Mouse (Mus musculus): ENCODE data around the gene Crim1. TPM values are rescaled to one million over a fixed set of nuclear protein-coding genes. Genes with fewer than 3 reads are reported as not detected.

Gene Crim1
- polyA plus RNA-seq, 1 experiment = 3.2 TPM

- Histone ChIP-seq H3K4me1 (peaks cover 50% of the 10 kb centered on the region), H3K27me3 (replicated peaks) (no peaks in the 10 kb centered on the region), H3K9me3 (no peaks in the 10 kb centered on the region), H3K36me3 (replicated peaks; ENCODE audit: low read length) (peaks cover 35% of the 10 kb centered on the region), H3K4me3 (replicated peaks) (no peak overlapping the region)
- no peak for TF ChIP-seq GATA1 (IDR thresholded peaks at IDR 0.05; ENCODE audit: borderline replicate concordance, low read length)
- no peak for TF ChIP-seq FLI1 (IDR thresholded peaks at IDR 0.05; ENCODE audit: low read length)
Measured at GRCm38 (mm10) chr17:78357753-78358152, 157.7 kb downstream of the Crim1 start.

DNA sequence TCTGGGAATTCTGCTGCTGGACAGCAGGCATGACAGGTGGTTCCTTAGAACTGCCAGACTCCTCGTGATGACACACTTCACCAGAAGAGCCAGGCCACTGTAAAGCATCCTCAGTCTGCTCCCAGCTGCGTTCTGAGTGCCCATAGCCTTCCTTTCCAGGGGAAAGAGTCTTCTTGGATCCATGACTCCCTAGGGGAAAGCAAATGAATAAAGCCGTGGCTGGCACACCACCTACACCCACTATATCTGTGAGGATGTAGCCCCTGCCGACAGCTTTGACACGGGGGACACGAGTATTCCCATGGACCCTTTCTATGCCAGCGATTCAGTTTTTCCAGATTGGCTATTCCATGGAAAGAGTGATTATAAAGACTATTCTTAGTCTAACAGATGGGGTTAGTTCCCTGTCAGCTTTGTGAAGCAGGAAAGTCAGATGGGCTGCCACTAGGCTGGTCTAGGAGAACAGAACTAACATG, 158.2 kb downstream of the Crim1 start:
- TF ChIP-seq GATA1 (IDR thresholded peaks at IDR 0.05; ENCODE audit: borderline replicate concordance, low read length) (no peak), FLI1 (IDR thresholded peaks at IDR 0.05; ENCODE audit: low read length) (no peak)
- Histone ChIP-seq H3K36me3 (replicated peaks; ENCODE audit: low read length) (peaks cover 33% of the 10 kb centered on the region), H3K9me3 (no peaks in the 10 kb centered on the region), H3K4me3 (replicated peaks) (no peak overlapping the region), H3K4me1 (peaks cover 54% of the 10 kb centered on the region), H3K27me3 (replicated peaks) (no peaks in the 10 kb centered on the region)

GRCm38 (mm10) chr17:78361939-78362728, 162.1 kb downstream of the Crim1 start:
- Histone ChIP-seq H3K4me1 (peaks cover 59% of the 10 kb centered on the region), H3K9me3 (no peaks in the 10 kb centered on the region), H3K27me3 (replicated peaks) (no peaks in the 10 kb centered on the region), H3K36me3 (replicated peaks; ENCODE audit: low read length) (peaks cover 14% of the 10 kb centered on the region), H3K4me3 (replicated peaks) (peak overlapping the region; percentile 91)
- TF ChIP-seq FLI1 (IDR thresholded peaks at IDR 0.05; ENCODE audit: low read length) (no peak; the same call in 1 of the 2 replicates), GATA1 (IDR thresholded peaks at IDR 0.05; ENCODE audit: borderline replicate concordance, low read length) (no peak)

GRCm38 (mm10) chr17:78364555-78365302, 164.7 kb downstream of the Crim1 start:
- no peak for TF ChIP-seq FLI1 (IDR thresholded peaks at IDR 0.05; ENCODE audit: low read length)
- TF ChIP-seq GATA1 (IDR thresholded peaks at IDR 0.05; ENCODE audit: borderline replicate concordance, low read length) = no peak
- Histone ChIP-seq H3K4me3 (replicated peaks) (no peak overlapping the region), H3K9me3 (0 out of 2 replicates have a peak, but pooled peaks cover 4% of the 10 kb centered on the region), H3K27me3 (replicated peaks) (no peaks in the 10 kb centered on the region), H3K4me1 (peaks cover 79% of the 10 kb centered on the region), H3K36me3 (replicated peaks; ENCODE audit: low read length) (peaks cover 35% of the 10 kb centered on the region)

GRCm38 (mm10) chr17:78366070-78366469, 166.0 kb downstream of the Crim1 start:
- no peak for TF ChIP-seq FLI1 (IDR thresholded peaks at IDR 0.05; ENCODE audit: low read length)
- no peak for TF ChIP-seq GATA1 (IDR thresholded peaks at IDR 0.05; ENCODE audit: borderline replicate concordance, low read length)
- no peak overlapping the region for H3K4me3 ChIP-seq (replicated peaks)
- H3K36me3 ChIP-seq (replicated peaks; ENCODE audit: low read length) = peaks cover 35% of the 10 kb centered on the region
- H3K9me3 ChIP-seq = 0 out of 2 replicates have a peak, but pooled peaks cover 4% of the 10 kb centered on the region
- H3K4me1 ChIP-seq = peaks cover 79% of the 10 kb centered on the region
- no peaks in the 10 kb centered on the region for H3K27me3 ChIP-seq (replicated peaks)

DNA sequence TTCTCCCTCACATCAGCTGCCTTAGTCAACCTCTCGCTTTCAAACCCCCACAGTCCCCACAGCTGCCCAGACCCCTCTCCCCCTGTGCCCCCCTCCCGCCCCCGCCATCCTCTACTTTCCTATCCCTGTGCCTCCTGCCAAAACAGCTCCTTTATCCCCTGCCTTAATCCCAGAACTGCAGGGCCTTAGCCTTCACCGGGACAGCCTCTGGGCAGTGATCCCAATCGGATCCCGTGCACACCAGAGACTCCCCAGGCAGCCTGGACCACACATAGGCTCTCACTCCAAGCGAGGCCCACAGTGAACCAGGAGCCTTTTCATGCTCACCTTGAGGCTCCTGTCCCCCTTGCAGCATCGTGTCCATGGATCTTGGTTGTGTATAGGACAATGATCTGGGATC, 168.4 kb downstream of the Crim1 start:
- H3K9me3 ChIP-seq = 0 out of 2 replicates have a peak, but pooled peaks cover 4% of the 10 kb centered on the region
- H3K36me3 ChIP-seq (replicated peaks; ENCODE audit: low read length) = peaks cover 46% of the 10 kb centered on the region
- TF ChIP-seq GATA1 (IDR thresholded peaks at IDR 0.05; ENCODE audit: borderline replicate concordance, low read length) (no peak), FLI1 (IDR thresholded peaks at IDR 0.05; ENCODE audit: low read length) (no peak)
- peaks cover 62% of the 10 kb centered on the region for H3K4me1 ChIP-seq
- H3K27me3 ChIP-seq (replicated peaks) = no peaks in the 10 kb centered on the region
- no peak overlapping the region for H3K4me3 ChIP-seq (replicated peaks)

DNA sequence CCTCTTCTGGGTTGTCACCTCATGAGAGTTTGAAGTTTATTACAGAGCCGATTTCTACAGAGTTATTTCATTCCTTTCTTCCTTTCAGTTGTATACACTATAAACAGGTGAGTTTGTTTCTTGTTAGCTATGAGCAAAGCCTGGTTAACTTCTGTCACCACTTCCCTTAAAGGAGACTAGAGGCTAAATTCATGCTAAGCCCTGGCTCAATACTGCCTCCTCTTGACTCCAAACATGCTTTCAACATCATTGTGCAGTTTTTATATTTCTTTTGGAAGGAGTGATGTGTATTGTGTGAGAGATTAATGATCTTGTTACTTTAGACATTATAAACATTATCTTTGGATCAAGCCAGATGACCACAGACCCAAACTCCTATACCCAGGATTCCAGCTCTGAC, 170.4 kb downstream of the Crim1 start:
- TF ChIP-seq FLI1 (IDR thresholded peaks at IDR 0.05; ENCODE audit: low read length) (no peak), GATA1 (IDR thresholded peaks at IDR 0.05; ENCODE audit: borderline replicate concordance, low read length) (no peak)
- Histone ChIP-seq H3K36me3 (replicated peaks; ENCODE audit: low read length) (peaks cover 56% of the 10 kb centered on the region), H3K9me3 (0 out of 2 replicates have a peak, but pooled peaks cover 4% of the 10 kb centered on the region), H3K4me3 (replicated peaks) (no peak overlapping the region), H3K4me1 (peaks cover 73% of the 10 kb centered on the region), H3K27me3 (replicated peaks) (no peaks in the 10 kb centered on the region)

DNA sequence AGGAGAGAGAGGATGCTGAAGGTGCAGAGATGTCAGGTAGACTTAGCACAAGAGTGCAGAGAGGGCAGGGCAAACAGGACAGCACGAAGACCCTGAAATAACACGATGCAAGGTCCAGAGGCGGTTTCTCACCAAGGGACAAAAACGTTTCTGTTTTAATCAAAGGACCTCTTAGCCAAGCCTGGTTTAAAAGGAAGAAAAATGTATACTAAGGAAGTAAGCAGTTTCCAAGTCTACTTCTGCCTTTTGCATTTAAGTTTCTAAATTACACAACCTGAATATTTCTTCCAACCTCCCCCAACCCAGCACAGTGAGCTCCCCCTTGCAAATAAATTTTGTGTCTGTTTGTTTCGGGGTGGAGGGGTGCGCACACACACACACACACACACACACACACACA, 173.1 kb downstream of the Crim1 start:
- no peak for TF ChIP-seq GATA1 (IDR thresholded peaks at IDR 0.05; ENCODE audit: borderline replicate concordance, low read length)
- no peak for TF ChIP-seq FLI1 (IDR thresholded peaks at IDR 0.05; ENCODE audit: low read length)
- H3K4me3 ChIP-seq (replicated peaks) = no peak overlapping the region
- no peaks in the 10 kb centered on the region for H3K27me3 ChIP-seq (replicated peaks)
- no peaks in the 10 kb centered on the region for H3K9me3 ChIP-seq
- H3K36me3 ChIP-seq (replicated peaks; ENCODE audit: low read length) = peaks cover 60% of the 10 kb centered on the region
- H3K4me1 ChIP-seq = peaks cover 46% of the 10 kb centered on the region

DNA sequence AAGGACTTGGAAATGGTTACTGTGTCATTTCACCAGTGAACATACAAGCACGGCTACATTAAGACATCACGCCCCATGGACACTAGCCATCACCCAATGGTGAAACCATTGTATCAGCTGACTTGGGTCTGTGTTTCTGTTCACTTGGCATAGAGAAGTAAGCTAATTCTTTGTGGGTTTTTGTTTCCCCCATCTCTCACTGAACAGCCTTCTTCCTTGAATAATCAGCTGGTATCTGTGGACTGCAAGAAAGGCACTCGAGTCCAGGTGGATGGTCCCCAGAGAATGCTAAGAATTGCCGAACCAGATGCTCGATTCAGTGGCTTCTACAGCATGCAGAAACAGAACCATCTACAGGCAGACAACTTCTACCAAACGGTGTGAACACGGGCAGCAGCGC, 173.8 kb downstream of the Crim1 start:
- TF ChIP-seq FLI1 (IDR thresholded peaks at IDR 0.05; ENCODE audit: low read length) (no peak), GATA1 (IDR thresholded peaks at IDR 0.05; ENCODE audit: borderline replicate concordance, low read length) (no peak)
- Histone ChIP-seq H3K27me3 (replicated peaks) (no peaks in the 10 kb centered on the region), H3K4me3 (replicated peaks) (no peak overlapping the region), H3K4me1 (peaks cover 40% of the 10 kb centered on the region), H3K36me3 (replicated peaks; ENCODE audit: low read length) (peaks cover 60% of the 10 kb centered on the region), H3K9me3 (no peaks in the 10 kb centered on the region)

DNA sequence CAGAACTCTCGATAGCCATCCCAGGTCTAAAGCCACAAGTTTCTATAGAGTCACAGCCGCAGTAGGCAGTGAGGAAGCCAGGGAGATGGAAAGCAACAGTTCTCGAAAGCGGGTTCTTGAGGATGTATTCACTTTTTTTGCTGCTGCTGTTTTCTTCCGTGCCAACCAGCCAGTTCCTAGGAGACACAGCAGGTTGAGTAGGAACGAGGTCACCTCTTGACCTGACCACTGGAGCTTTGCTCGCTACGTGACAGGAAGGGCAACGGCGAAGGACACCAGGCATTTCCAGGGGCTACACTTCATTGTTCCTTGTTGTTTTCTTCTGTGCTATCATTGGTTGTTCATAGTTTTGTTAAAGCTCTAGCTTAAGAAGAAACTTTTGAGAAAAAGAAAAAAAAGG, 174.7 kb downstream of the Crim1 start:
- Histone ChIP-seq H3K4me1 (peaks cover 38% of the 10 kb centered on the region), H3K4me3 (replicated peaks) (no peak overlapping the region), H3K9me3 (no peaks in the 10 kb centered on the region), H3K36me3 (replicated peaks; ENCODE audit: low read length) (peaks cover 60% of the 10 kb centered on the region), H3K27me3 (replicated peaks) (no peaks in the 10 kb centered on the region)
- no peak for TF ChIP-seq GATA1 (IDR thresholded peaks at IDR 0.05; ENCODE audit: borderline replicate concordance, low read length)
- no peak for TF ChIP-seq FLI1 (IDR thresholded peaks at IDR 0.05; ENCODE audit: low read length)
